Mouse (Mus musculus) erythroblast, embryonic 14.5 days (primary cell): ENCODE results near the gene Naa60.

ENCODE experiments used
- GATA1 ChIP-seq: IDR thresholded peaks from 2 replicates; pipeline ENCODE4 v1.6.1; 2012; ENCODE audit warnings: low read length, inconsistent platforms, mixed read lengths
- TAL1 ChIP-seq: IDR thresholded peaks from 3 replicates; pipeline ENCODE4 v1.6.1; 2012; ENCODE audit warnings: low read length, inconsistent platforms, mixed read lengths

DNA sequence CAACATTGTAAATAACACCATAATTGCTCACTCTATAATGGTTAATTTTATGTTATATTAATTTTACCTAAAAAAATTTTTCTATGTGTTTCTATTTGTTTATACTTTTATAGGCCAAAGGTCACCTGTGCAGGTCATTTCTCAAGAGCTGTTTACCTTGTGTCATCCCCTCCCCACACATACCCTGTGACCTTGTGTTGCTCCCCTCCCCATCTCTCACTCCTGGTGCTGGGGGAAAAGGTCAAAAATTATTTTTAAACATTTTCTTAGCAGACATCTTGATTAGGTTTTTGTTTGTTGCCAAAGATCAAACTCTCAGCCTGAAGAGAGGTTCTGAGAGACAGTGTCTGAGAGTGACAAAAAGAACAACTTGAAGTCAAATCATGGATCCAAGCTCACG is 28.4 kb upstream of the Naa60 start:
- TF ChIP-seq TAL1 (no peak), GATA1 (no peak)
